Mouse (Mus musculus): ENCODE measurements around the gene Pde9a.

DNA sequence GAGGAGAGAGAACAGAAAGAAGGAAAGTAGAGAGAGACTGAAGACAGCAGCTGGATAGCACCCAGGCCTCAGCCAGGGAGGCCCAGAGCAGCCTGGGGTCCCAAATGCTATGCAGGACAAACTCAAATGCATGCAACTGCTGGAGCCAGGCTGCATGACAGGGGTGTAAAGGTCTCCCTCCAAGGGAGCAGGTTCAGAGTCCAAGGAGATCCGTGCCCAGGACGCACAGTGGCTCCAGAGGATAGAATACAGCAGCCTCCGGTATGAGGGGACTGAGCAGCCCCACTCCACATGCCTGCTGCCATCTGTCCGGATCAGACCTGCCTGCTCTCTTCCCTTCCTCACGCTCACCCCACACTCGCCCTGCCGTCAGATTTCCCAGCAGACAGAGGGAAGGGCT lies 120.3 kb downstream of the Pde9a start:
- no peak for TF ChIP-seq GATA1 (IDR thresholded peaks at IDR 0.05; ENCODE audit: low read length)
- TF ChIP-seq TAL1 (IDR thresholded peaks at IDR 0.05; ENCODE audit: low read length): no peak

Measured in erythroblast, embryonic 14.5 days (primary cell).